Mouse (Mus musculus) adrenal gland, postnatal 14 days (tissue): ENCODE measurements at regions not wholly inside any gene's neighbourhood (a gene's known extent, or its start where the extent isn't known, plus 50 kb on each side); places are given as distances from the start of the nearest gene placed in this dataset.
A peak's percentile ranks its signal among the peaks of the same experiment; 100 is the strongest.

Experiments
- DNase-seq: peaks from one replicate; pipeline ENCODE4 v3.0.0; 2021; ENCODE audit warnings: mixed read lengths

GRCm38 (mm10) chr12:35314035-35314434 is 220.8 kb downstream of the Ahr start:
- DNase-seq, result no peak

DNA sequence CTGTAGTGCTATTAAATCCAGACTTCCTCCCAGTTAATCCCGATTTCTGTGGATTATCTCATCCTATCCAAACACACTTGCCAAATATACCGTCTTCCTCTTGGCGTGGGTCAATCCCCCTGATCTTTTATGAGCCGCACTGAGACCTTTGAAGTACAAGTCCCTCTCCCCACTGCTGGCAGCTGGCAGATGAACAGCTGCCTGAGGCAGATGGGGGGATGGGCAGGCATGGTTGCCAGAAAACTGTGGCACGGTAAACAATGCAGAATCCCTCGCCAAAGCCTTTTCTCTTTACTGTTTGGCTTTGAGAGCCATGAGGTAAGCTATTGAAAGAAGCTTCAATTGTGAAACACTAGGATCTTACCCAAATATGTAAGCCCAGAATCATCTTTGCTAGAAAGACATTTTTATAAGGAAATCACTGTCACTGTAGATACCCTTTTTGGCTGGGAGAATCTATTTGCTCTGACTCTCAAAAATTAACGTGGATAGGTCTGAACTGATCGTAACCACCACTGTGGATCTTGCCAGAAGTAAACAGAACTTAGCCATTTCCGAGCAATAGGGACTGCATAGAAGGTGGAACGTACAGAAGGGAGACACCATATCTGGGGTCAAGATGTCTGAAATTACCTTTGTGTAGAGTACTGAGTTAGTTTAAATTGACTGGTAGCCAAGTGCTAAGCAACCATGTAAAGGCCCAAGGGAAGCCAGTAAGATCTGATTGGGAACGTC is 221.5 kb downstream of the Ahr start:
- DNase-seq, result peak; percentile 47

DNA sequence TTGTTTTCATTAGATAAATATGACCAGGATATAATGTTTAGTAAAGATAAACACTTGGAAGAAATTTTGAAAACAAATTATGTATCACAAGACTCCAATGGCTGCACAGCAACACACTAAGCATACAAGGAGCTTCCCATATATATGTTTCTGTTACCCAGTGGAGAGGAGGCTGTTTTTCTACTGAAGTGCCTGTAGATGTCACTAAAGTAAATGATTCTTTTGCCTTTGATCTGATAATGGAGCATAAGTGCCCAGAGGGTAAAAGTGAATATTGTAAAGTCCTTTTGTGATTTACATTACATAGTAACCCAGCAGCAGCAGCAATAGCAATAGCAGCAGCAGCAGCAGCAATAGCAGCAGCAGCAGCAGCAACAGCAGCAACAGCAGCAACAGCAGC is 226.3 kb downstream of the Ahr start:
- no peak for DNase-seq

DNA sequence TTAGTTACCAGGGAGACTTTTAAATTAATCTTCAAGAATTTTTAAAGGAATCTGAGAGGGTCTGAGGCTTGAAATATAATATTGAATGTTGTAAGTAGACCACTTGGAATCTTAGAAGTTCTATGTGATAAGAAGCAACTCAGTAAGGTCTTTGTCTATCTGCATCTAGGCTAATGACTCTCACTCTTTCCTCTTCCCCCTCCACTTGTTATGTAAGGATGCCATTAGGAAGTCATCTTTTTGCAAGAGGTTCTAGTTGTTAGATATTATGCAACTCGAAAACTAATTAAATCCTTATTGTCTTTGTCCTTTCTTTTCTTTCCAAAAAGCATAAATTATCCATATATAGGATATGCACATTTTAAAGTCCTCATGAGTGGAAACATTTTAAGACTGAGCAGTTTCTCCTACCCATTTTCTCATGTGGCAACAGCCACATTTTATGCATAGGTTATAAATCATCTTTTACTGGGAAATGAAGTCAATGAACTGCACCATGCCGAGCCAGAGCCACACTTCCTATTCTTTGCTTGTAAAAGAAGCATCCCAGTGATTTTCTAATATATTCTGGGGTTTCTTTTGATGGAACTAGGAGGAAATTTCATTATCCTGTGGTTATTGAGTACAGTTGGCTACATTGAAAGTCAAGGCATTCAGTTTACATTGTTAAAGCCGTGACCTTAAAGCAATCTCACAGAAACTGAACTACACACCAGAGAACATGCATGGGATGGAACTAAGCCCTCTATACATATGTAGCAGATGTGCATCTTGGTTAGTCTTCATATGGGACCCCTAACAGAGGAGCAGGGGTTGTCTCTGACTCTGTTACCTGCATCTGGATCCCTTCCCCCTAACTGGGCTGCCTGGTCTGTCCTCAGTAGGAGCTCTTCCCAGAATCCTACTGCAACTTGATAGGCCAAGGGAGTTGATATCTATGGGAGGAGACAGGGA is 230.8 kb downstream of the Ahr start:
- DNase-seq, result no peak

DNA sequence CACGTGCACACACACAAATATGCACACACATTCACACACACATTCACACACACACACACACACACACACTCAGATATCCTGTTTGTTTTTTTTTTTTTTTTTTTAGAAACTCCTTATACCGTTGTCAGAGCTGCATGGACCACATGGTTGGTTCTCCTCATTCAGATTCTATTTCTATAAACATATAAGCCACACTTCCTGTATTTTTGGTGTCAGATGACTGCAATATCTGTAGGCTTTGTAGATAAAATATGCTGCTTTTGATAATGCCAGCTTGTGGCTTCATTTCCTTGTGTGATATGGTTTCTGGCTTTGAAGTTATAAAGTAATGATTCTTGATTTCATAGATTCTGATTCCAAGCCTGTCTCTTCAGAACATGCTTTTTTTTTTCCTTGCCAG is 231.7 kb downstream of the Ahr start:
- no peak for DNase-seq

DNA sequence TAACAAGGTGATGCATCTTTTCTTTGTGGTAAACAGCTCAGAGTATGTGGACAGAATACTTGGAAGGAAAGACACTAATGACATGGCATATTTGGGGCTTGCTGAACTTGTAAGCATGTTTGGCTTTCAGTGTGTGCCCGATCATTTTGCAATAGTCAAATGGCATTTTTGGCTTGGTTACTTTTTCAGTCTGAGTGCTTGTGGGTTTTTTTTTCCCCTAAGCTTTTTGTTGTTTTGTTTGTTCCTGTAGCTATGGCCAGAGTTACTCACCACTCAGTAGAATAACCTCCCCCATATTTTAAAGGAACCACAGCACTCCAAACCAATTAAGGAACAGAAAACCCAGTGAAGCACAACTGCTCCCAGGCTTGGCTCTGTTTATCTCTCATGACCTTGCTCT is 240.2 kb downstream of the Ahr start:
- peak; percentile 19 for DNase-seq

DNA sequence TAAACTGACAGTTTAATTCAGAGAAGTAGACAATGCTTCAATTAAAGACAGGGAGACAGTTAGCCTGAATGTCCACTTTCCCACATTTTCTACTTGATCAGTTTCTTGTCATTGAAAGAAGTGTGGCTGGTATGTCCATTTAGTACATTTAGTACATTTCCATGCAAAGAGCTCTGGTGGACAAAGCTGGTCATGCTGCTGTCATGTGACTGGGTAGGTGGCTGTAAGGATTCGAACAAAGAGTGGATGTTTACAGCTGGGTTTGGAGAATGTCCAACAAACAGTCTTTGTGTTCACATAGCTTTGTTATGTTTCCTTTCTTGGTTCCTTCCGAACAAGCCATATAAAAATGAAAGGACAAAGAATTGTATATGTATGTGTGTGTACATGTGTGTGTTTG is 241.3 kb downstream of the Ahr start:
- DNase-seq, result no peak

GRCm38 (mm10) chr12:35291941-35292341 is 242.9 kb downstream of the Ahr start:
- peak; percentile 53 for DNase-seq

DNA sequence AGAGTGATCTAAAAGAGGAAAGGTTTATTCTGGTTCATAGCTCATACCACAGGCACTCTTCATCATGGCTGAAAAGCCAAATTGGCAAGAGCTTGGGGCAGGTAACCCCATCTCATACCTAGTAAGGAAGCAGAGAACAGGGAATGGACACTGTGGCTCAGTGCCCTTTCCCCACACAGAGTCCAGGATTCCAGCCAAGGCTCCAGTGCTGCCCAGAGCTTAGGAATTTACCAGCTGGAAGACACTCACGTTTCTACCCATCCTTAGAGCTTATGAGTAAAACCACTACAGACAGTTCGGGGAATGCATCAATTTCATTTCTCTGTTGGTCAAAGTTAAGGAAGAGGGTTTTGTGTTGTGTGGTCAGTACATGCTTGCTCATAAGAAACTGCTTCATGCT is 241.0 kb downstream of the Snx13 start:
- peak; percentile 33 for DNase-seq

DNA sequence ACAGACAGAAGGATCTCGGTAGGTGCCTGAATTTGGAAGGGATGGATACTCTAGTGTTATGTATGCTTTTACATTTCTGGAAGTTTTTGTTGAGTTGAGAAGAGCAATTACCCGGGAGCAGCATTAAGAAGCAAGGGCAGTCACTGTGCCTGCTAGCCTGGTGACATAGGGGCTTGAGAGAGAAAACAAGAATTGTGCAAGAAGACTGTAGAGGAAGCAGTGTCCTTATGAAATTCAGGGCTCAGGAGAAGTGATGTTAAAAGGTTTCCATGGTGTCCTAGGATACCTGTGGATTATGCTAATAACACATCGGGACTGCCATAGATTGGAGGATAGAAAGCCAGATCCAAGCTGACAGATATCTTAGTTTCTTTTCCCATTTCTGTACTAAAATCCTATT is 240.6 kb downstream of the Snx13 start:
- DNase-seq, result no peak

GRCm38 (mm10) chr12:35286974-35287553 is 240.1 kb downstream of the Snx13 start:
- no peak for DNase-seq

GRCm38 (mm10) chr12:35284345-35284744 is 237.4 kb downstream of the Snx13 start:
- DNase-seq, result no peak

- DNase-seq, result peak; percentile 62
Measured at GRCm38 (mm10) chr12:35283925-35284324, 236.9 kb downstream of the Snx13 start.

GRCm38 (mm10) chr12:35283407-35283806 is 236.4 kb downstream of the Snx13 start:
- no peak for DNase-seq

DNA sequence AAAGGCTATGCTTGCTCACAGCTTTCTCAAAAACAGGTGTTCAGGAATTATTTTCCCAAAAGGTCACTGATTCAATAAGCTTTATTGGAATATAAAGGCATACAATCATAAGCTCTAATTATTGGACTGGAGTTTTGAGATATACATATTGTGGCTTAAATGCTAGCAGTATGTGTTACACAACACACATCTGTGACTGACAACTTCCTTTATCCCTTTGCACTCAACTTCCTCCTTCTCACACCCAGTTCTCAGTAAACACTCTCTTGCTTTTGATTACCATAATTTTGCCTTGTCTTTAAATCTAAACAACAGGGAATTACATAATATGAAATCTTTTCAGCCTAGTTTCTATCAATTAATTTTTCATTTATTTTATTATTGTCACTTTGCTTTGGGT is 222.5 kb downstream of the Snx13 start:
- DNase-seq, result no peak

- DNase-seq, result no peak
Measured at GRCm38 (mm10) chr12:35268006-35268405, 221.0 kb downstream of the Snx13 start.

- no peak for DNase-seq
Measured at GRCm38 (mm10) chr12:35267023-35267654, 220.2 kb downstream of the Snx13 start.

DNA sequence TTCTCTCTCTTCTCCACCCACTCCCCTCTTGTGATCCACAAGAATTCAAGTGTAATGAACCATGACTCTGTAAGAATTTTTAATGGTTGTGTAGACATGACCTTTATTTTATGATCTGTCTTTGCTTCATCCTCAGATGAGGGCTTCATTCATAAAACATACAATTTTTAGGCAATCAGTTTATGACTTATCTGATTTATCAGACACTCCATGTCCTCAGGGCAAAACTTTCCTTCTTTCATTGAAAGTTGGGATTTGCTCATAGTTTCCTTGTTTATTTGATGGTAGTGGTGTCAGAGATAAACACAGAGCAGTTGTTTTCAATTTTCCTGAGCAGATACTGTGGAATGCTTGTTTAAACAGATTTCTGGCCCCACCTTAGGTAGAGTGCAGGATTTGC is 212.8 kb downstream of the Snx13 start:
- no peak for DNase-seq

GRCm38 (mm10) chr12:35255723-35256401 is 208.9 kb downstream of the Snx13 start:
- DNase-seq, result no peak

DNA sequence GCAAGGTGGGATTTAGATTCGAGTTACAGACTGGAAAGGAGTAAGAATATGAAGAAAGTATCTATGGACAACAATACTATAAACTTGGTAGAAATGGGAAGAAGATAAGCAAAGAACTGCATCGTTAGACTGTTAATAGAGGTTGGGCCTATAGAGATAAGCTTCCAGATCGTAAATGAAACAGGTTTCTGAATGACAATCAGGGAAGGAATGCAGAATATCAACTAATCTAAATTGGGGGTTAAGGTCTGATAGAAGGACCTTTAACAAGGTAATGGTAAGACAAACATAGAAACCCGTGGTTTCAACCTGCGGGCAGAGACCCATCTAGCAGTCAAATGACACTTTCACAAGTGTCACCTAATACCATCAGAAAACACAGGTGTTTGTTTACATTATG is 201.5 kb downstream of the Snx13 start:
- DNase-seq, result no peak

- no peak for DNase-seq
Measured at GRCm38 (mm10) chr12:35246226-35247014, 199.4 kb downstream of the Snx13 start.
